Mouse (Mus musculus) thymus, adult 2 months (tissue): ENCODE measurements around the gene Fdx1l. TPM values are rescaled to one million over a fixed set of nuclear protein-coding genes. Genes with fewer than 3 reads are reported as not detected.

Experiments used
- DNase-seq: peaks from one replicate; pipeline ENCODE4 v3.0.0; 2021
- H3K27ac ChIP-seq: fragments of 200-500 bp; 2 replicates; pipeline ENCODE4 v1.5.1; 2012; ENCODE audit warnings: low read length, control low read depth; ENCODE audit not compliant: control insufficient read depth, insufficient read depth
- H3K27me3 ChIP-seq: fragments of 200-500 bp; 2 replicates; pipeline ENCODE4 v1.6.1; 2012; ENCODE audit warnings: mild to moderate bottlenecking, low read length, moderate library complexity, mixed read lengths; ENCODE audit not compliant: control insufficient read depth, insufficient read depth
- H3K36me3 ChIP-seq: fragments of 200-500 bp; 2 replicates; pipeline ENCODE4 v1.6.1; 2012; ENCODE audit warnings: mild to moderate bottlenecking, low read length, moderate library complexity; ENCODE audit not compliant: control insufficient read depth, insufficient read depth
- H3K4me1 ChIP-seq: fragments of 200-500 bp; replicated peaks from 2 replicates; pipeline ENCODE4 v1.6.1; 2012; ENCODE audit warnings: low read length; ENCODE audit not compliant: control insufficient read depth, insufficient read depth
- H3K4me3 ChIP-seq: fragments of 200-500 bp; 2 replicates; pipeline ENCODE4 v1.5.1; 2012; ENCODE audit warnings: mild to moderate bottlenecking, low read length, control low read depth, moderate library complexity; ENCODE audit not compliant: control insufficient read depth, insufficient read depth
- CTCF ChIP-seq: fragments of 200-500 bp; IDR thresholded peaks from 2 replicates; pipeline ENCODE4 v1.5.1; 2012; ENCODE audit warnings: mild to moderate bottlenecking, control low read depth, low read length, moderate library complexity, borderline replicate concordance; ENCODE audit not compliant: control insufficient read depth, poor library complexity, insufficient read depth; ENCODE audit errors: extremely low read depth
- POLR2A ChIP-seq: fragments of 200-500 bp; IDR thresholded peaks from 2 replicates; pipeline ENCODE4 v1.6.1; 2012; ENCODE audit warnings: mild to moderate bottlenecking, low read length, control low read depth, moderate library complexity; ENCODE audit not compliant: control insufficient read depth, poor library complexity, insufficient read depth; ENCODE audit errors: extremely low read depth
- WGBS: fragments of 180-500 bp; shearing (Covaris S2); methylation state at CpG from one replicate; pipeline ENCODE4 v1.1.7; 2018; 5-methylcytosine and 5-hydroxymethylcytosine counted together
- polyA plus RNA-seq: library from polyadenylated mRNA; depleted of rRNA; stranded (reverse); fragments of >200 nt; gene quantifications from 2 replicates; pipeline ENCODE4 v1.2.3, GENCODE M21; 2012; rRNA removed

Fdx1l gene
- 52.0 and 67.8 TPM in 2 replicates for polyA plus RNA-seq

DNA sequence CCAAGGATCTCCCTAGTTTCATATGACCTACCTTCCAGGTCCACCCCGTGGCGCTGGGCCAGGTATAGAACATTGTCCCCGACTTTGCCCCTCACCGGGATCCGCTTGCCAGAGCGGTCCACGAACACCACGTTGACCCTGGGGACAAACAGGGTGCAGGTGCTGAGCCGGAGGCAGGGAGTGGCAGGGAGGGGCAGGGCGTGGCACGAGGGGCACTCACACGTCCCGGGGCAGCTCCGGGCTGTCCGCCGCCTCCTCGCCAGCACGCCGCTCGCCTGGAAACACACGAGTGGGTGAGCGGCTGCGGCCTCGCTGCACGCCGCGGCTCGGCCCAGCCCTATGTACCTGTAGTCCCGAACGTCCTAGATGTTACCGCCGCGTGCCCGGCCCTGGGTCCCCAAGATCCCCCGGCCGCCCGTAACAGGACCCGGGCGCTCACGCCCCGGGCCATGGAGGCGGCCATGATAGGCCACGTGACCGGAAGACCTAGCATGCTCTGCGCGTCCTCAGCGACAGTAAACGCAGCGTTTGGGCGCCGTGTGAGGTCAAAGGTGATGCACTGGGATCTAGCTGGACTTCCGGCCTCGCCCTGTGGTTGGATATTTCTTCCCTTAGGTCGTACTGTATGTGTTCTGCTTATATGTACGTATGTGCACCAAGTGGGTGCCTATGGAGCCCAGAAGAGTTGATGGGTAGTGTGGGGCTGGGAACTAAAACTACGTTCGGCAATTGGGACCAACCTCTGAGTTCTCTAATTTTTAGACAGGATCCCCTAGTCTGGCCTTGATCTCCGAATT is at the start of gene Fdx1l, which contains the start of gene Gm49373:
Gene Fdx1l (minus strand): TSS at position 571 of the 797 bp plus-strand sequence.
Gene Gm49373 (minus strand): TSS at position 53 of the 797 bp plus-strand sequence.
- Histone ChIP-seq H3K4me1 (peaks cover 4% of the 10 kb centered on the region; the same call in 1 of the 2 replicates), H3K27me3 (no peaks in the 10 kb centered on the region), H3K36me3 (peaks cover 31% of the 10 kb centered on the region), H3K4me3 (peak within 1 kb of the TSS; percentile 67), H3K27ac (no peak within 1 kb of the TSS)
- 2% methylated on average over 58 of the region's 58 CpGs for WGBS
- peak; percentile 84 for DNase-seq
- TF ChIP-seq POLR2A = no peak
- peak; percentile 42; the same call in 1 of the 2 replicates for TF ChIP-seq CTCF

DNA sequence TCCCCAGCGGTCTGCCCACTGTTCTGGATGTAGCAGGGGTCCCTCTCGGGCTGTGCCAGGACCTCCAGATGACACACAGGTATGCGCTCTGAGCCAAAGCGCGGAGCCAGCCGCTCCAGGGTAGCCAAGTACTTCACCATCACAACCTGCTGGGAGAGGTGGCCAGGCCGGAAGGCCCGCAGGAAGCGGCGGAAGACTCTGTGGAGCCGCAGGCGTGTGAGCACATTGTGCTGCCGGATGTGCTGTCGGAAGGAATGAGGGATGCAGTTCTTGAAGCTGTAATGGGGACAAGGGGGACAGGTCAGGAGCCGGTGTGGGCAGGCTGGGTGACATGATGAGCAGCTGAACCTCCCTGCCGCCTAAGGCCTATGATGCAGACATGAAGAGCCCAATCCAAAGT is 48.1 kb upstream of the Fdx1l start:
- no peak for DNase-seq
- WGBS = 95% methylated on average over 16 of the region's 16 CpGs
- no peak for TF ChIP-seq POLR2A
- TF ChIP-seq CTCF = no peak
- no peaks in the 10 kb centered on the region for H3K27me3 ChIP-seq
- H3K4me1 ChIP-seq = no peaks in the 10 kb centered on the region
- H3K27ac ChIP-seq = no peak overlapping the region
- H3K36me3 ChIP-seq = peaks cover 11% of the 10 kb centered on the region; the same call in 1 of the 2 replicates
- no peak overlapping the region for H3K4me3 ChIP-seq

DNA sequence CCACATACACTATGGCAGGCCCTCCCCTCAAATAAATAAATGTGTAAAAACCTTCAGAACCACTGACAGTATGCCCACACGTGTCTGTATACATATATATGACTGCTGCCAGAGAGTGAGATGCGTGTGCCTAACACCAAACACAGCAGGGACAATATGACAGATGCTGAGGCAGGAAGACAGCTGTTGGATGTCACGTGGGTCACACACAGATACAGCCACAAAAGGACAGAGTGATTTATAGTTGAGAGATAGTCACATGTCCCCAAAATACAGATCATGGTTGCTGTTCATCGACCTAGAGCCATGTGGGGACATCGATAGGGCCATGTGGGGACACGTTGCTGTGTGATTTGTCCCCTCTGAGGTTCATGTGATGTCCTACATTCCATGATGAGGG is 43.7 kb upstream of the Fdx1l start:
- TF ChIP-seq POLR2A (no peak), CTCF (no peak)
- Histone ChIP-seq H3K4me1 (no peaks in the 10 kb centered on the region), H3K4me3 (no peak overlapping the region), H3K27ac (no peak overlapping the region), H3K27me3 (no peaks in the 10 kb centered on the region), H3K36me3 (peaks cover 11% of the 10 kb centered on the region; the same call in 1 of the 2 replicates)
- 84% methylated on average over 6 of the region's 6 CpGs for WGBS
- DNase-seq = no peak

GRCm38 (mm10) chr9:21115105-21115504 is 41.7 kb upstream of the Fdx1l start:
- Histone ChIP-seq H3K27ac (no peak overlapping the region), H3K27me3 (no peaks in the 10 kb centered on the region), H3K4me1 (no peaks in the 10 kb centered on the region), H3K4me3 (no peak overlapping the region), H3K36me3 (no peaks in the 10 kb centered on the region)
- no peak for DNase-seq
- WGBS = 99% methylated on average over 8 of the region's 8 CpGs
- TF ChIP-seq CTCF (no peak), POLR2A (no peak)

DNA sequence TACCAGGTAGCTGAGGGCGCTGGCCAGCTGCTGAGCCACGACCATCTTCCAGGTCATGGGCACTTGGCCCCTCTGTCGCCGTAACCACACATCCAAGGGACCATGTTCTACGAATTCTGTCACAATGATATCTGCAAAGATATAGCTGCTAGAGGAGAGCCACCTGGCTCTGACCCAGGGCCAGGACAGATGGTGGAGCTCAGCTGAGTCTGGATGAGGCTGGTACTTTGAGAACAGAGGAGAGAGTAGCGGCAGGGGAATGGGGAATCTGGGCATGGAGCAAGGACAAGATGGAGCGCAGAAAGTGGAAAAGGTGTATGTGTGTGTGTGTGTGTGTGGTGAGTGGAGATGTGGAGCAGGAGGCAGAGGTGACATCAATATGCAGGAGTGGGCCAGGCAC is 40.8 kb upstream of the Fdx1l start:
- Histone ChIP-seq H3K27ac (no peak overlapping the region), H3K4me3 (no peak overlapping the region), H3K27me3 (no peaks in the 10 kb centered on the region), H3K4me1 (no peaks in the 10 kb centered on the region), H3K36me3 (no peaks in the 10 kb centered on the region)
- TF ChIP-seq CTCF = no peak
- no peak for TF ChIP-seq POLR2A
- WGBS = 95% methylated on average over 7 of the region's 7 CpGs
- DNase-seq = no peak

- Histone ChIP-seq H3K4me1 (no peaks in the 10 kb centered on the region), H3K27ac (no peak overlapping the region), H3K36me3 (no peaks in the 10 kb centered on the region), H3K4me3 (no peak overlapping the region), H3K27me3 (no peaks in the 10 kb centered on the region)
- no peak for DNase-seq
- no peak for TF ChIP-seq POLR2A
- TF ChIP-seq CTCF = no peak
- 96% methylated on average over 6 of the region's 6 CpGs for WGBS
Observed at GRCm38 (mm10) chr9:21113751-21114150, 40.3 kb upstream of the Fdx1l start.
